Mouse (Mus musculus) liver, embryonic 16.5 days (tissue): ENCODE measurements at regions not wholly inside any gene's neighbourhood (a gene's known extent, or its start where the extent isn't known, plus 50 kb on each side); places are given as distances from the start of the nearest gene placed in this dataset.

Experiments used
- ATAC-seq: fragments of 200-750 bp; cut with Nextera tagmentation; 2 replicates; pipeline ENCODE4 v1.8.0; 2017; ENCODE audit warnings: low read depth, mild to moderate bottlenecking, moderate number of reproducible peaks, moderate library complexity
- H3K27ac ChIP-seq: fragments of 300-500 bp; sonication (generic); 2 replicates; pipeline ENCODE4 v1.5.1; 2014; ENCODE audit warnings: mild to moderate bottlenecking, low read length
- H3K27me3 ChIP-seq: fragments of 300-500 bp; sonication (generic); 2 replicates; pipeline ENCODE4 v1.6.1; 2014; ENCODE audit warnings: low read depth, low read length, mixed read lengths; ENCODE audit not compliant: control insufficient read depth, insufficient read depth
- H3K36me3 ChIP-seq: fragments of 300-500 bp; sonication (generic); 2 replicates; pipeline ENCODE4 v1.6.1; 2014; ENCODE audit warnings: mild to moderate bottlenecking; ENCODE audit not compliant: control insufficient read depth, insufficient read depth
- H3K4me1 ChIP-seq: fragments of 300-500 bp; sonication (generic); 2 replicates; pipeline ENCODE4 v1.6.1; 2014; ENCODE audit warnings: low read depth, low read length, mixed read lengths; ENCODE audit not compliant: control insufficient read depth
- H3K4me2 ChIP-seq: fragments of 300-500 bp; sonication (generic); 2 replicates; pipeline ENCODE4 v1.6.1; 2014; ENCODE audit warnings: low read depth, low read length, mixed read lengths
- H3K4me3 ChIP-seq: fragments of 300-500 bp; sonication (generic); 2 replicates; pipeline ENCODE4 v1.5.1; 2014; ENCODE audit warnings: low read depth, mild to moderate bottlenecking, low read length
- H3K9ac ChIP-seq: fragments of 300-500 bp; sonication (generic); 2 replicates; pipeline ENCODE4 v1.6.1; 2014; ENCODE audit warnings: low read depth, low read length
- H3K9me3 ChIP-seq: fragments of 300-500 bp; sonication (generic); replicated peaks from 2 replicates; pipeline ENCODE4 v1.6.1; 2016; ENCODE audit warnings: low read length; ENCODE audit not compliant: control insufficient read depth
- WGBS: fragments of 180-500 bp; shearing (Covaris S2); extraction: QIAGEN DNeasy Blood & Tissue Kit; methylation state at CpG from one replicate; pipeline ENCODE4 v1.1.7; 2014; ENCODE audit not compliant: insufficient replicate concordance; 5-methylcytosine and 5-hydroxymethylcytosine counted together

DNA sequence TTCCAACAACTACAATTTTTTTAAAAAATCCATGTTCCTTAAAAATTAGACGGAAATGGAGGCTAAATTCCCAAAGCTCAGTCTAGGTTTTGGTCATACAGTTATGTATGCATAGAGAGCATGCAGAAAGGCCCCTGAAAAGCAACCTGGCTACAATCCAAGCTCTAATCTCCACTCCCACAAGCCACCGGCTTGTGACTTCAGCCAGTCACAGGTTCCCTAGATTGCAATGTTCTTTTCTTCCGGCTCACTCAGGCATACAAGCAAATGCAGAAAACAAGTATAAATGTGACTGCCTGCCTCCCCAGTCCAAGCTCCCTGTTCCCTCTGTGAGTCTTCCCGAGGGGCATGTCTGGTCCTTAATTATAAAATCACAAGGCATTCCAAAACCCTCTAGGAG lies 171.2 kb upstream of the Pou3f3 start:
- H3K27me3 ChIP-seq: no peaks in the 10 kb centered on the region
- WGBS: 50% methylated on average over 4 of the region's 4 CpGs
- no peaks in the 10 kb centered on the region for H3K4me1 ChIP-seq
- no peak overlapping the region for H3K27ac ChIP-seq
- ATAC-seq: no peak
- H3K9ac ChIP-seq: no peak overlapping the region
- no peaks in the 10 kb centered on the region for H3K36me3 ChIP-seq
- no peak overlapping the region for H3K4me3 ChIP-seq
- H3K9me3 ChIP-seq: no peaks in the 10 kb centered on the region
- no peak overlapping the region for H3K4me2 ChIP-seq

GRCm38 (mm10) chr1:42527746-42528476 lies 167.7 kb upstream of the Pou3f3 start:
- no peaks in the 10 kb centered on the region for H3K9me3 ChIP-seq
- no peaks in the 10 kb centered on the region for H3K27me3 ChIP-seq
- no peak overlapping the region for H3K4me3 ChIP-seq
- H3K36me3 ChIP-seq: no peaks in the 10 kb centered on the region
- no peak overlapping the region for H3K4me2 ChIP-seq
- WGBS: 49% methylated on average over 11 of the region's 11 CpGs
- H3K27ac ChIP-seq: no peak overlapping the region
- ATAC-seq: 0 out of 2 replicates have a peak, but pooled peaks have one; percentile 21
- H3K4me1 ChIP-seq: no peaks in the 10 kb centered on the region
- no peak overlapping the region for H3K9ac ChIP-seq

- no peaks in the 10 kb centered on the region for H3K9me3 ChIP-seq
- no peaks in the 10 kb centered on the region for H3K4me1 ChIP-seq
- H3K9ac ChIP-seq: no peak overlapping the region
- no peak overlapping the region for H3K4me2 ChIP-seq
- no peaks in the 10 kb centered on the region for H3K27me3 ChIP-seq
- H3K27ac ChIP-seq: no peak overlapping the region
- WGBS: 43% methylated on average over 6 of the region's 6 CpGs
- H3K4me3 ChIP-seq: no peak overlapping the region
- peak; percentile 88 for ATAC-seq
- H3K36me3 ChIP-seq: no peaks in the 10 kb centered on the region
These were observed 162.7 kb upstream of the Pou3f3 start for GRCm38 (mm10) chr1:42532908-42533307.

DNA sequence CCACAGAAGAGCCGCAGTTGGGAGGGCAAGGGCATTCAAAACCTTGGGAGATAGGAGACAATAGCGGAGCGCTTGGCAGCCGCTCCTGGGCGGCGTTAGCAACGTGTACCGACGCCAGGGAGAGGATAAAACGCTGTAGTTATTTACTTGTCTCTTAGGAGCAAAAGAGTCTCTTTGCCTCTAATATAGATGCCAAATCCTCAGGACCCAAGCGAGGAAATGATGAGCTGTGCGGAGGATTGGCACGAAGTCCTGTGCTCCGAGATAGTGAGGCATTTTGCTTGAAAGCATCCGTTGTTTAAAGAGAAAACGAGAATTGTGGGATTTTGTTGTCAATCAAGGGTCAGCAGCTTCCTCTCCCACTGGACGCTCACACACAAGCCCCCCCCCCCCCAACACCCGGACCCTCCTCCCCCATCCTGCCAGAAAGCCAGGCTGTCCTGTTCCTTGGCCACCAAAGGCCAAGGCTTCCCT lies 156.5 kb upstream of the Pou3f3 start:
- no peaks in the 10 kb centered on the region for H3K4me1 ChIP-seq
- no peak overlapping the region for H3K27ac ChIP-seq
- H3K4me2 ChIP-seq: no peak overlapping the region
- WGBS: 51% methylated on average over 18 of the region's 18 CpGs
- ATAC-seq: no peak
- no peaks in the 10 kb centered on the region for H3K9me3 ChIP-seq
- no peaks in the 10 kb centered on the region for H3K36me3 ChIP-seq
- H3K27me3 ChIP-seq: no peaks in the 10 kb centered on the region
- H3K4me3 ChIP-seq: no peak overlapping the region
- no peak overlapping the region for H3K9ac ChIP-seq

DNA sequence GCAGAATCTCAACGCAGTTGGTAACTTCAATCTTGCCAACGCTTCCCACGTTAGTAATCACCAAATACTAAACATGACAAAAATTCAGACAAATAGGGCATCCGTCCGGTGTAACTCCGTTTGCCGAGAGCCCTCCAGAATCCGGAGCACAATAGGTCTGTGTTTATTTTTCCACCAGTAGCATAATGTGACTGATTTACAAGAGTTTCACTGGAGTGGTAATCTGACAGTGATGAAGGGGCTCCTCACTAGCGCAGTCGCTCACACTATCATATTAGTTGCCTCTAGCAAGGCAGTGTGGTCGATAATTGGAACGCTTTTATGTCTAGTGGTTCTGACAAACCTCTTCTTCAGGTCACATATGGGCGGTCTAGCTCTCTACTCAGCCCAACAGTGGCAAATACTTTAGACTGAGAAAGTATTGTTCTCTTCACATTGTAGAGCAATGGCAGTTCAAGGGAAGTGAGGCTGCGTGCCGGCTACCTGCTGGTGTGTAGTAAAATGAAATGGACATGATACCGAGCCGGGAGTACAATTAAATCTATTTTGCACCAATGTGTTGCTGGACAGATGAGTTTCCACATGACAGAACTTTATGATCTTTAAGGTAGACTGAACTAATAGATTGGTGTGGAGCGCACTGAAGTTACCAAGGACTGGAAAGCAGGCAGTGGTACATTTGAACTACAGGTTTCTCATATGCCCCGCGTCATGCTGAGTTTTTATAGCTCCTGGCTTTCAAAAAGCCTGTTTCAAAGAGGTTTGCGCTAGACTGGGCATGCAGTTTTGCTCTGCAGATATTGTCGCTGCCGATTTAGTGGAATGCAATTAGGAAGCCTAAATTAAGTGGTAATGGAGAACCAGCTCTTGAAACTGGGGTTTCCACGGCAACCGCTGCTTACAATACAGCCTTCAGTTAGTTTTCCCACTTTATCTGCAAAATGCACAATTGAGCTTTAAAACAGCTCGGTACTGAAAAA lies 155.7 kb upstream of the Pou3f3 start:
- 68% methylated on average over 26 of the region's 26 CpGs for WGBS
- Histone ChIP-seq H3K4me1 (no peaks in the 10 kb centered on the region), H3K4me3 (no peak overlapping the region), H3K9ac (no peak overlapping the region), H3K36me3 (no peaks in the 10 kb centered on the region), H3K9me3 (no peaks in the 10 kb centered on the region), H3K27ac (no peak overlapping the region), H3K27me3 (no peaks in the 10 kb centered on the region), H3K4me2 (no peak overlapping the region)
- no peak for ATAC-seq

- Histone ChIP-seq H3K4me3 (no peak overlapping the region), H3K4me1 (no peaks in the 10 kb centered on the region), H3K27me3 (no peaks in the 10 kb centered on the region), H3K9ac (no peak overlapping the region), H3K27ac (no peak overlapping the region; the same call in 1 of the 2 replicates), H3K4me2 (no peak overlapping the region), H3K9me3 (no peaks in the 10 kb centered on the region), H3K36me3 (no peaks in the 10 kb centered on the region)
- WGBS: 39% methylated on average over 4 of the region's 4 CpGs
- ATAC-seq: no peak
These were observed 153.6 kb upstream of the Pou3f3 start for GRCm38 (mm10) chr1:42541991-42542390.

GRCm38 (mm10) chr1:42542846-42543549 lies 152.6 kb upstream of the Pou3f3 start:
- ATAC-seq: peak; percentile 64
- WGBS: 31% methylated on average over 15 of the region's 15 CpGs
- no peaks in the 10 kb centered on the region for H3K4me1 ChIP-seq
- H3K9ac ChIP-seq: no peak overlapping the region
- H3K27me3 ChIP-seq: no peaks in the 10 kb centered on the region
- H3K27ac ChIP-seq: peak overlapping the region; percentile 31
- no peaks in the 10 kb centered on the region for H3K9me3 ChIP-seq
- no peak overlapping the region for H3K4me3 ChIP-seq
- no peak overlapping the region for H3K4me2 ChIP-seq
- no peaks in the 10 kb centered on the region for H3K36me3 ChIP-seq

DNA sequence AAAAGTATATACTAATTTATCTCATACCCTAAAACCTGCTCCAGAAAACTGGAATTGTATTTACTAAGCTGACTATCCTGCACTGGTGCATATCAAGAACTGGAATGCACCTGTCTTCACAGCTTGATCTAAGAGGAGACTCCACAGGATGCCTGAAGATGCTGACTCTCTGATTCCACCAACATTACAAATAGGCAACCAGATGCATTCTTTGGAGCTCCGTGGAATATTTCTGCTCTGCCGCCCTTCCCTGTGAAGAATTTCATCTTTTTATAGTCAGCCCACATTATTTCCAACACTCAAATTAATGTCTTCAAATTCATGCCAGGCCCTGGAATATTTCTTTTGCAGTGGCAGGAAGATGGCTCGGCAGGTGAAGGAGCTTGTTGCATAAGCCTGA lies 148.7 kb upstream of the Pou3f3 start:
- ATAC-seq: no peak

More for the DNA sequence above, 148.7 kb upstream of the Pou3f3 start:
- no peak overlapping the region for H3K4me2 ChIP-seq
- H3K9me3 ChIP-seq: no peaks in the 10 kb centered on the region
- no peaks in the 10 kb centered on the region for H3K36me3 ChIP-seq
- no peak overlapping the region for H3K4me3 ChIP-seq
- no peaks in the 10 kb centered on the region for H3K4me1 ChIP-seq
- 68% methylated on average over 3 of the region's 3 CpGs for WGBS
- no peak overlapping the region for H3K27ac ChIP-seq
- no peak overlapping the region for H3K9ac ChIP-seq
- H3K27me3 ChIP-seq: no peaks in the 10 kb centered on the region
